Mouse (Mus musculus): ENCODE measurements around the gene Gm7271. TPM values are rescaled to one million over a fixed set of nuclear protein-coding genes. Genes with fewer than 3 reads are reported as not detected.

Gene Gm7271
- not detected in 2 replicates for polyA plus RNA-seq (2014; fragmentation: Nextera tagmentation; extraction: Ambion mirVana)

- Histone ChIP-seq H3K36me3 (ENCODE audit: control insufficient read depth, insufficient read depth, low read length) (no peaks in the 10 kb centered on the region), H3K9me3 (replicated peaks; ENCODE audit: control insufficient read depth, low read length) (no peaks in the 10 kb centered on the region), H3K4me1 (ENCODE audit: control insufficient read depth, insufficient read depth, low read length) (no peaks in the 10 kb centered on the region), H3K4me3 (ENCODE audit: low read depth, low read length) (no peak within 1 kb of the TSS), H3K4me2 (no peak within 1 kb of the TSS), H3K27ac (ENCODE audit: low read depth, low read length) (no peak within 1 kb of the TSS), H3K27me3 (ENCODE audit: control insufficient read depth, insufficient read depth, low read length) (peaks cover 17% of the 10 kb centered on the region), H3K9ac (ENCODE audit: low read depth, low read length) (no peak within 1 kb of the TSS)
- ATAC-seq (replicated peaks; ENCODE audit: insufficient number of reproducible peaks, low FRiP score, low TSS enrichment): no peak
- WGBS (ENCODE audit: insufficient replicate concordance): 39% methylated on average over 5 of the region's 5 CpGs
Observed at GRCm38 (mm10) chr5:76483811-76484210, at the start of gene Gm7271. Gm7271 (plus strand) TSS chr5:76484040.

GRCm38 (mm10) chr5:76437100-76437499, 46.7 kb upstream of the Gm7271 start:
- WGBS (ENCODE audit: insufficient replicate concordance): 78% methylated on average over 5 of the region's 5 CpGs
- Histone ChIP-seq H3K36me3 (ENCODE audit: control insufficient read depth, insufficient read depth, low read length) (no peaks in the 10 kb centered on the region), H3K9ac (ENCODE audit: low read depth, low read length) (no peak overlapping the region), H3K27ac (ENCODE audit: low read depth, low read length) (no peak overlapping the region), H3K27me3 (ENCODE audit: control insufficient read depth, insufficient read depth, low read length) (no peaks in the 10 kb centered on the region), H3K4me3 (ENCODE audit: low read depth, low read length) (no peak overlapping the region), H3K9me3 (replicated peaks; ENCODE audit: control insufficient read depth, low read length) (no peaks in the 10 kb centered on the region; the same call in 1 of the 2 replicates), H3K4me2 (no peak overlapping the region), H3K4me1 (ENCODE audit: control insufficient read depth, insufficient read depth, low read length) (no peaks in the 10 kb centered on the region)
- no peak for ATAC-seq (replicated peaks; ENCODE audit: insufficient number of reproducible peaks, low FRiP score, low TSS enrichment)

- WGBS (ENCODE audit: insufficient replicate concordance): 82% methylated on average over 8 of the region's 8 CpGs
- no peaks in the 10 kb centered on the region for H3K4me1 ChIP-seq (ENCODE audit: control insufficient read depth, insufficient read depth, low read length)
- no peak overlapping the region for H3K4me2 ChIP-seq
- H3K4me3 ChIP-seq (ENCODE audit: low read depth, low read length): no peak overlapping the region
- no peaks in the 10 kb centered on the region; the same call in 1 of the 2 replicates for H3K9me3 ChIP-seq (replicated peaks; ENCODE audit: control insufficient read depth, low read length)
- H3K27me3 ChIP-seq (ENCODE audit: control insufficient read depth, insufficient read depth, low read length): no peaks in the 10 kb centered on the region
- no peak overlapping the region for H3K27ac ChIP-seq (ENCODE audit: low read depth, low read length)
- H3K36me3 ChIP-seq (ENCODE audit: control insufficient read depth, insufficient read depth, low read length): no peaks in the 10 kb centered on the region
- ATAC-seq (replicated peaks; ENCODE audit: insufficient number of reproducible peaks, low FRiP score, low TSS enrichment): no peak
- no peak overlapping the region for H3K9ac ChIP-seq (ENCODE audit: low read depth, low read length)
Observed at GRCm38 (mm10) chr5:76437696-76438095, 46.1 kb upstream of the Gm7271 start.

- no peak overlapping the region for H3K4me2 ChIP-seq
- H3K9me3 ChIP-seq (replicated peaks; ENCODE audit: control insufficient read depth, low read length): no peaks in the 10 kb centered on the region
- WGBS (ENCODE audit: insufficient replicate concordance): 67% methylated on average over 4 of the region's 4 CpGs
- H3K27me3 ChIP-seq (ENCODE audit: control insufficient read depth, insufficient read depth, low read length): no peaks in the 10 kb centered on the region
- no peak for ATAC-seq (replicated peaks; ENCODE audit: insufficient number of reproducible peaks, low FRiP score, low TSS enrichment)
- no peak overlapping the region for H3K9ac ChIP-seq (ENCODE audit: low read depth, low read length)
- no peak overlapping the region for H3K4me3 ChIP-seq (ENCODE audit: low read depth, low read length)
- H3K4me1 ChIP-seq (ENCODE audit: control insufficient read depth, insufficient read depth, low read length): no peaks in the 10 kb centered on the region
- H3K27ac ChIP-seq (ENCODE audit: low read depth, low read length): no peak overlapping the region
- no peaks in the 10 kb centered on the region for H3K36me3 ChIP-seq (ENCODE audit: control insufficient read depth, insufficient read depth, low read length)
Observed at GRCm38 (mm10) chr5:76441431-76441830, 42.4 kb upstream of the Gm7271 start.

GRCm38 (mm10) chr5:76474931-76475330, 8.9 kb upstream of the Gm7271 start:
- no peak overlapping the region for H3K27ac ChIP-seq (ENCODE audit: low read depth, low read length)
- H3K4me1 ChIP-seq (ENCODE audit: control insufficient read depth, insufficient read depth, low read length): no peaks in the 10 kb centered on the region
- H3K36me3 ChIP-seq (ENCODE audit: control insufficient read depth, insufficient read depth, low read length): no peaks in the 10 kb centered on the region
- H3K4me2 ChIP-seq: no peak overlapping the region
- ATAC-seq (replicated peaks; ENCODE audit: insufficient number of reproducible peaks, low FRiP score, low TSS enrichment): no peak
- H3K9me3 ChIP-seq (replicated peaks; ENCODE audit: control insufficient read depth, low read length): no peaks in the 10 kb centered on the region
- no peaks in the 10 kb centered on the region for H3K27me3 ChIP-seq (ENCODE audit: control insufficient read depth, insufficient read depth, low read length)
- 74% methylated on average over 2 of the region's 2 CpGs for WGBS (ENCODE audit: insufficient replicate concordance)
- no peak overlapping the region for H3K4me3 ChIP-seq (ENCODE audit: low read depth, low read length)
- H3K9ac ChIP-seq (ENCODE audit: low read depth, low read length): no peak overlapping the region

- H3K4me3 ChIP-seq (ENCODE audit: low read depth, low read length): no peak overlapping the region
- H3K27ac ChIP-seq (ENCODE audit: low read depth, low read length): no peak overlapping the region
- no peaks in the 10 kb centered on the region for H3K9me3 ChIP-seq (replicated peaks; ENCODE audit: control insufficient read depth, low read length)
- ATAC-seq (replicated peaks; ENCODE audit: insufficient number of reproducible peaks, low FRiP score, low TSS enrichment): no peak
- no peaks in the 10 kb centered on the region for H3K36me3 ChIP-seq (ENCODE audit: control insufficient read depth, insufficient read depth, low read length)
- H3K4me1 ChIP-seq (ENCODE audit: control insufficient read depth, insufficient read depth, low read length): no peaks in the 10 kb centered on the region
- H3K27me3 ChIP-seq (ENCODE audit: control insufficient read depth, insufficient read depth, low read length): no peaks in the 10 kb centered on the region
- H3K4me2 ChIP-seq: no peak overlapping the region
- no peak overlapping the region for H3K9ac ChIP-seq (ENCODE audit: low read depth, low read length)
- WGBS (ENCODE audit: insufficient replicate concordance): 59% methylated on average over 4 of the region's 4 CpGs
Observed at GRCm38 (mm10) chr5:76476873-76477272, 7.0 kb upstream of the Gm7271 start.

- no peaks in the 10 kb centered on the region for H3K36me3 ChIP-seq (ENCODE audit: control insufficient read depth, insufficient read depth, low read length)
- no peaks in the 10 kb centered on the region for H3K4me1 ChIP-seq (ENCODE audit: control insufficient read depth, insufficient read depth, low read length)
- WGBS (ENCODE audit: insufficient replicate concordance): 37% methylated on average over 9 of the region's 9 CpGs
- H3K4me3 ChIP-seq (ENCODE audit: low read depth, low read length): no peak overlapping the region
- peaks cover 3% of the 10 kb centered on the region; the same call in 1 of the 2 replicates for H3K27me3 ChIP-seq (ENCODE audit: control insufficient read depth, insufficient read depth, low read length)
- no peaks in the 10 kb centered on the region for H3K9me3 ChIP-seq (replicated peaks; ENCODE audit: control insufficient read depth, low read length)
- H3K27ac ChIP-seq (ENCODE audit: low read depth, low read length): no peak overlapping the region
- no peak overlapping the region for H3K9ac ChIP-seq (ENCODE audit: low read depth, low read length)
- H3K4me2 ChIP-seq: no peak overlapping the region
- no peak for ATAC-seq (replicated peaks; ENCODE audit: insufficient number of reproducible peaks, low FRiP score, low TSS enrichment)
Observed at GRCm38 (mm10) chr5:76477764-76478163, 6.1 kb upstream of the Gm7271 start.

GRCm38 (mm10) chr5:76495126-76495525, 11.3 kb downstream of the Gm7271 start:
- no peak overlapping the region for H3K4me3 ChIP-seq (ENCODE audit: low read depth, low read length)
- no peak overlapping the region for H3K27ac ChIP-seq (ENCODE audit: low read depth, low read length)
- 80% methylated on average over 13 of the region's 13 CpGs for WGBS (ENCODE audit: insufficient replicate concordance)

GRCm38 (mm10) chr5:76522446-76522845, 38.6 kb downstream of the Gm7271 start:
- 67% methylated on average over 1 of the region's 1 CpGs for WGBS (ENCODE audit: insufficient replicate concordance)
- ATAC-seq (replicated peaks; ENCODE audit: insufficient number of reproducible peaks, low FRiP score, low TSS enrichment): no peak
- H3K4me3 ChIP-seq (ENCODE audit: low read depth, low read length): no peak overlapping the region

More at GRCm38 (mm10) chr5:76495126-76495525, 11.3 kb downstream of the Gm7271 start:
- Histone ChIP-seq H3K36me3 (ENCODE audit: control insufficient read depth, insufficient read depth, low read length) (no peaks in the 10 kb centered on the region), H3K9ac (ENCODE audit: low read depth, low read length) (no peak overlapping the region), H3K27me3 (ENCODE audit: control insufficient read depth, insufficient read depth, low read length) (0 out of 2 replicates have a peak, but pooled peaks cover 5% of the 10 kb centered on the region), H3K4me2 (no peak overlapping the region), H3K9me3 (replicated peaks; ENCODE audit: control insufficient read depth, low read length) (no peaks in the 10 kb centered on the region), H3K4me1 (ENCODE audit: control insufficient read depth, insufficient read depth, low read length) (no peaks in the 10 kb centered on the region)
- no peak for ATAC-seq (replicated peaks; ENCODE audit: insufficient number of reproducible peaks, low FRiP score, low TSS enrichment)

More at GRCm38 (mm10) chr5:76522446-76522845, 38.6 kb downstream of the Gm7271 start:
- Histone ChIP-seq H3K27me3 (ENCODE audit: control insufficient read depth, insufficient read depth, low read length) (no peaks in the 10 kb centered on the region), H3K4me1 (ENCODE audit: control insufficient read depth, insufficient read depth, low read length) (no peaks in the 10 kb centered on the region), H3K9ac (ENCODE audit: low read depth, low read length) (no peak overlapping the region), H3K36me3 (ENCODE audit: control insufficient read depth, insufficient read depth, low read length) (no peaks in the 10 kb centered on the region), H3K27ac (ENCODE audit: low read depth, low read length) (no peak overlapping the region), H3K4me2 (no peak overlapping the region), H3K9me3 (replicated peaks; ENCODE audit: control insufficient read depth, low read length) (no peaks in the 10 kb centered on the region)
